Mouse (Mus musculus) embryonic facial prominence, embryonic 13.5 days (tissue): ENCODE data around the gene Cops3. TPM values are rescaled to one million over a fixed set of nuclear protein-coding genes. Genes with fewer than 3 reads are reported as not detected.
"Not testable (repeated sequence)": the region's sequence is repeated elsewhere in the genome, so short reads cannot be mapped to it uniquely, and the experiment has no call there.

Source experiments
- ATAC-seq: fragments of 200-750 bp; cut with Nextera tagmentation; 2 replicates; pipeline ENCODE4 v1.8.0; 2017; ENCODE audit warnings: low read depth; ENCODE audit not compliant: insufficient number of reproducible peaks, insufficient read depth, low FRiP score, low TSS enrichment
- H3K27ac ChIP-seq: fragments of 300-500 bp; sonication (generic); 2 replicates; pipeline ENCODE4 v1.5.1; 2015; ENCODE audit warnings: moderate library complexity, mild to moderate bottlenecking, inconsistent platforms
- H3K27me3 ChIP-seq: fragments of 300-500 bp; sonication (generic); 2 replicates; pipeline ENCODE4 v1.6.1; 2015; ENCODE audit warnings: mild to moderate bottlenecking, inconsistent platforms
- H3K36me3 ChIP-seq: fragments of 300-500 bp; sonication (generic); 2 replicates; pipeline ENCODE4 v1.6.1; 2015; ENCODE audit warnings: mild to moderate bottlenecking, inconsistent platforms
- H3K4me1 ChIP-seq: fragments of 300-500 bp; sonication (generic); 2 replicates; pipeline ENCODE4 v1.6.1; 2015; ENCODE audit warnings: inconsistent platforms
- H3K4me2 ChIP-seq: fragments of 300-500 bp; sonication (generic); 2 replicates; pipeline ENCODE4 v1.6.1; 2015; ENCODE audit warnings: moderate library complexity, mild to moderate bottlenecking, inconsistent platforms
- H3K4me3 ChIP-seq: fragments of 300-500 bp; sonication (generic); 2 replicates; pipeline ENCODE4 v1.5.1; 2015; ENCODE audit warnings: mild to moderate bottlenecking, inconsistent platforms
- H3K9ac ChIP-seq: fragments of 300-500 bp; sonication (generic); 2 replicates; pipeline ENCODE4 v1.6.1; 2015; ENCODE audit warnings: mild to moderate bottlenecking, inconsistent platforms
- H3K9me3 ChIP-seq: fragments of 300-500 bp; sonication (generic); 2 replicates; pipeline ENCODE4 v1.6.1; 2016; ENCODE audit warnings: inconsistent platforms
- WGBS: fragments of 180-500 bp; shearing (Covaris S2); methylation state at CpG from one replicate; pipeline ENCODE4 v1.1.7; 2015; ENCODE audit warnings: mixed read lengths; 5-methylcytosine and 5-hydroxymethylcytosine counted together
- polyA plus RNA-seq: library from polyadenylated mRNA; unstranded; fragments of >200 nt; fragmentation: Nextera tagmentation; extraction: Ambion mirVana; gene quantifications from 2 replicates; pipeline ENCODE4 v1.2.1, GENCODE M21; 2015

Gene Cops3
- polyA plus RNA-seq, 1 experiment from 2014 or later, result 206 TPM

DNA sequence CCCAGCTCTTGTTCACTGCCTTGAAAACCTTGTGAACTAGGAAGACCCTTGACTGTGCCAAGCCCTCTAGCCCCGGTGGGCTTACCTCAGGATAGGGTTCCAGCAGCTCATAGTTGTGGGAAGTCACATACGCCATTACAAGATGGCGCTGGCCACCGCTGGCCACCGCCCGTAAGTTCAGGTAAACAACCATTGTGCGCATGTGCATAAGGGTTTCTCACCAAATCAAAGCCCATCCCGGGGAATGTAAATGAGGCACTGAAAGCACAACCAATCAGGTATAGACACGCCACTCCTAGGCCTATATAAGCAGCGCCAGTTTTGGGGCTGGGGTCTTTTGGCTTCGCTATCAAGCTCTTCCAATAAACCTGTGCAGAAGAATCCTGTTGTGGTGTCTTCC is 6.7 kb upstream of the Cops3 start:
- ATAC-seq, result no peak
- WGBS, result 96% methylated on average over 11 of the region's 11 CpGs
- no peak overlapping the region for H3K27ac ChIP-seq

GRCm38 (mm10) chr11:59839008-59839458 is 605 bp downstream of the Cops3 start, which contains the start of gene Nt5m:
Nt5m (plus strand) TSS chr11:59839447.
- Histone ChIP-seq H3K36me3 (peaks cover 34% of the 10 kb centered on the region), H3K4me1 (peaks cover 24% of the 10 kb centered on the region), H3K4me3 (peak within 1 kb of the TSS; percentile 97), H3K9ac (peak within 1 kb of the TSS; percentile 96), H3K27me3 (no peaks in the 10 kb centered on the region), H3K9me3 (no peaks in the 10 kb centered on the region), H3K4me2 (peak within 1 kb of the TSS; percentile 58), H3K27ac (peak within 1 kb of the TSS; percentile 98)
- peak; percentile 98 for ATAC-seq
- WGBS, result under 1% methylated on average over 24 of the region's 24 CpGs

More for the DNA sequence above, 6.7 kb upstream of the Cops3 start:
- Histone ChIP-seq H3K4me2 (no peak overlapping the region), H3K27me3 (no peaks in the 10 kb centered on the region), H3K9me3 (no peaks in the 10 kb centered on the region), H3K36me3 (no peaks in the 10 kb centered on the region), H3K9ac (no peak overlapping the region), H3K4me1 (peaks cover 19% of the 10 kb centered on the region), H3K4me3 (no peak overlapping the region)

- Histone ChIP-seq H3K9ac (peak overlapping the region; percentile 96), H3K4me1 (peaks cover 24% of the 10 kb centered on the region), H3K36me3 (peaks cover 40% of the 10 kb centered on the region), H3K27ac (no peak overlapping the region), H3K4me3 (peak overlapping the region; percentile 97), H3K4me2 (peak overlapping the region; percentile 58), H3K9me3 (no peaks in the 10 kb centered on the region), H3K27me3 (no peaks in the 10 kb centered on the region)
- no peak for ATAC-seq
- WGBS, result 57% methylated on average over 4 of the region's 4 CpGs
Observed at GRCm38 (mm10) chr11:59838426-59838825, 1.2 kb downstream of the Cops3 start.

GRCm38 (mm10) chr11:59837789-59838188 is 1.8 kb downstream of the Cops3 start:
- not testable (repeated sequence) for ATAC-seq, H3K27me3 ChIP-seq, H3K27ac ChIP-seq, H3K9me3 ChIP-seq
- Histone ChIP-seq H3K9ac (0 out of 2 replicates have a peak overlapping the region, but pooled peaks have one; percentile 96), H3K4me3 (peak overlapping the region; percentile 97; the same call in 1 of the 2 replicates), H3K4me1 (peaks cover 22% of the 10 kb centered on the region), H3K36me3 (peaks cover 47% of the 10 kb centered on the region), H3K4me2 (peak overlapping the region; percentile 58)
- WGBS, result no CpG with 5 or more reads among the region's 1 CpGs

DNA sequence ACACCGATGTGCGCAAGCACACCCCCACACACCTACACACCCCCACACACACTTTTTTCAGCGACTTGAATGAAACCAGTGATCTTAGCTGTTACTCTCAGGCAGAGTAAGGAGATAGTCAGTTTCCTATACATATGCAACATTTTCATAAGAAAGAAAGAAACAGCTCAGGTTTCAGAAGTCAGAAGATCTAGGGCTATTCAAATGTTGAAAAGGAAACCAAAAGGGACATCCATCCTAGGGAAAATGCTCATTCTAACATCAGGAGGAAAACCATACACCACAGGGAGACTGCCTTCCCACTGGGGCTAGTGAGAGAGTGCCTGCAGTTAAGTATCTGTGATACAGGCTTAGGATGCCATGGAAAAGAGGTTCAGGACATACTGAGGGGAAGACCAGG is 18.0 kb downstream of the Cops3 start:
- WGBS, result 86% methylated on average over 3 of the region's 3 CpGs
- Histone ChIP-seq H3K27me3 (no peaks in the 10 kb centered on the region), H3K4me1 (no peaks in the 10 kb centered on the region), H3K4me2 (no peak overlapping the region), H3K36me3 (peaks cover 96% of the 10 kb centered on the region), H3K9me3 (no peaks in the 10 kb centered on the region), H3K4me3 (no peak overlapping the region), H3K27ac (no peak overlapping the region), H3K9ac (no peak overlapping the region)
- no peak for ATAC-seq

GRCm38 (mm10) chr11:59817916-59818315 is 21.7 kb downstream of the Cops3 start:
- 94% methylated on average over 3 of the region's 3 CpGs for WGBS
- no peak overlapping the region for H3K4me3 ChIP-seq
- no peak overlapping the region for H3K27ac ChIP-seq
- H3K27me3 ChIP-seq, result no peaks in the 10 kb centered on the region
- H3K9ac ChIP-seq, result no peak overlapping the region
- H3K36me3 ChIP-seq, result peaks cover 75% of the 10 kb centered on the region
- no peaks in the 10 kb centered on the region for H3K4me1 ChIP-seq
- H3K9me3 ChIP-seq, result no peaks in the 10 kb centered on the region
- no peak overlapping the region for H3K4me2 ChIP-seq
- no peak for ATAC-seq

DNA sequence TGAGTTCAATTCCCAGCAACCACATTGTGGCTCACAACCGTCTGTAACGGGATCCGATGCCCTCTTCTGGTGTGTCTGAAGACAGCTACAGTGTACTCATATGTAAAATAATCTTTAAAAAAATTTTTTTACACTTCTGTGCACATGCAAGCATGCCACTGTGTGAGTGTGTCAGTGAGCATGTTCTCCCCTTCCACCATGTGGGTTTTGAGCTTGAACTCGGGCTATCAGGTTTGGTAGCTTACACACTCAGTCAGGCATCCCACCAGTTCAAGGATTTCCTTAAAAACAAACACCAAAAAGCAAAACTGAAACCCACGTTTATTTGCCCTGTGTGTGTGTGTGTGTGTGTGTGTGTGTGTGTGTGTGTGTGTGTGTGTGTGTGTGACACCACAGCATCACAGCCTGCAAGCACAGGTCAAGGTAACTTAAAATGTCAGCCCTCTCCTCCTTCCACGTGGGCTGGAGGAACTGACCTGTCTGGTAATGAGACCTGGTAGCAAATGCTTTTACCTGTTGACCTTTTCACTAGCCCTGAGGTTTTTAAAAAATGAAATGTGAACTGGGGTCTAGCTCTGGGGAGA is 24.1 kb downstream of the Cops3 start:
- Histone ChIP-seq H3K27me3 (no peaks in the 10 kb centered on the region), H3K4me2 (no peak overlapping the region), H3K9ac (no peak overlapping the region), H3K4me3 (no peak overlapping the region), H3K27ac (no peak overlapping the region), H3K36me3 (peaks cover 53% of the 10 kb centered on the region), H3K9me3 (no peaks in the 10 kb centered on the region), H3K4me1 (peaks cover 11% of the 10 kb centered on the region)
- no peak for ATAC-seq
- 87% methylated on average over 6 of the region's 6 CpGs for WGBS

GRCm38 (mm10) chr11:59814936-59815335 is 24.7 kb downstream of the Cops3 start:
- Histone ChIP-seq H3K9me3 (no peaks in the 10 kb centered on the region), H3K4me2 (no peak overlapping the region), H3K4me1 (peaks cover 12% of the 10 kb centered on the region), H3K27ac (no peak overlapping the region), H3K4me3 (no peak overlapping the region), H3K9ac (no peak overlapping the region), H3K27me3 (no peaks in the 10 kb centered on the region), H3K36me3 (peaks cover 46% of the 10 kb centered on the region)
- ATAC-seq, result no peak
- 87% methylated on average over 6 of the region's 6 CpGs for WGBS

DNA sequence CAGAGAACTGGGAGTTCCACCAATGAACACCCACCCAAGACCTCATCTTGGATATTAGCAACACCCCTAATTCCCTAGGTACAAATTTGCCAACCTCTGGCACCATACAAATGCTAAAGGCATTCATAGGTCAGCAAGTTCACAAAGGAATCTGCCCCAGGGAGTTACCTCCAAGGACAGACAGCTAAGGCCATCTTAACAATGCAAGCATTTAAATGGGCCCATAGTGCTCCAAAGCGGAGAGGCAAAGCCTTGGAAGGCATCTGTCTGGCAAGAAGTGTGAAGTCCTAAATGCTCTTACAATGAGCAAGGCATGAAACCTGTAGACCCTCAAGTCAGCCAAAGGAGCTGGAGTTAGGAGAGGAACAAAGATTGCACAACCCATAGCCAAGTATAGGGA is 25.3 kb downstream of the Cops3 start:
- Histone ChIP-seq H3K9ac (no peak overlapping the region), H3K27ac (no peak overlapping the region), H3K9me3 (no peaks in the 10 kb centered on the region), H3K4me1 (peaks cover 12% of the 10 kb centered on the region), H3K27me3 (no peaks in the 10 kb centered on the region), H3K4me3 (no peak overlapping the region), H3K4me2 (no peak overlapping the region), H3K36me3 (peaks cover 40% of the 10 kb centered on the region)
- no peak for ATAC-seq
- WGBS, result 75% methylated on average over 1 of the region's 1 CpGs

GRCm38 (mm10) chr11:59813276-59813675 is 26.4 kb downstream of the Cops3 start:
- H3K27me3 ChIP-seq, result no peaks in the 10 kb centered on the region
- 53% methylated on average over 3 of the region's 3 CpGs for WGBS
- H3K36me3 ChIP-seq, result peaks cover 30% of the 10 kb centered on the region
- no peak overlapping the region for H3K4me3 ChIP-seq
- H3K9ac ChIP-seq, result no peak overlapping the region
- H3K4me2 ChIP-seq, result no peak overlapping the region
- ATAC-seq, result no peak
- peaks cover 21% of the 10 kb centered on the region for H3K4me1 ChIP-seq
- H3K27ac ChIP-seq, result no peak overlapping the region
- H3K9me3 ChIP-seq, result no peaks in the 10 kb centered on the region

DNA sequence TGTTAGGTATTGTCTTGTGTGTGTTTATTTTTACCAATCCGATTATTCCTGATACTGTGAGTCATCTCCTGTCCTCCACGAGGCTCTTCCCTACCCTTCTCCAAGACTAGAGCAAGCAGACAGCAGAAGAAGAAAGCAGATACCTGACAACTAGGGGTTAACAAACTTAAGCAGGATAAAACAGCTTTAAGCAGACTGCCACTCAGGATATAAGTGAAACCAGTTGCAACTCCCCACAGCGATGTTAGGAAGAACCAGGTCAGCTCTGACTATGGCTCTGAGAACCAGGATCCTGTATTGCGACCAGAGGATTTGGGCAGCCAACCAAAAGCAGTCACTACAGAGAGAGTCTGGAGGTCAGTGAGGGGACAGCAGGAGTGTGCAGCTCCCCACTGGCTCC is 28.4 kb downstream of the Cops3 start:
- Histone ChIP-seq H3K4me1 (peaks cover 24% of the 10 kb centered on the region), H3K27ac (peak overlapping the region; percentile 97), H3K9ac (peak overlapping the region; percentile 60), H3K36me3 (peaks cover 27% of the 10 kb centered on the region), H3K9me3 (no peaks in the 10 kb centered on the region), H3K4me2 (peak overlapping the region; percentile 85), H3K27me3 (no peaks in the 10 kb centered on the region), H3K4me3 (peak overlapping the region; percentile 18; the same call in 1 of the 2 replicates)
- no peak for ATAC-seq
- WGBS, result 36% methylated on average over 4 of the region's 4 CpGs

GRCm38 (mm10) chr11:59810480-59811158 is 29.0 kb downstream of the Cops3 start:
- 56% methylated on average over 14 of the region's 14 CpGs for WGBS

More at GRCm38 (mm10) chr11:59810480-59811158, 29.0 kb downstream of the Cops3 start:
- H3K4me1 ChIP-seq, result peaks cover 24% of the 10 kb centered on the region
- no peaks in the 10 kb centered on the region for H3K9me3 ChIP-seq
- H3K4me3 ChIP-seq, result peak overlapping the region; percentile 74
- peak overlapping the region; percentile 85 for H3K4me2 ChIP-seq
- no peak for ATAC-seq
- peaks cover 27% of the 10 kb centered on the region for H3K36me3 ChIP-seq
- peak overlapping the region; percentile 94 for H3K9ac ChIP-seq
- H3K27me3 ChIP-seq, result no peaks in the 10 kb centered on the region
- H3K27ac ChIP-seq, result peak overlapping the region; percentile 97
